Mouse (Mus musculus): ENCODE results near the gene Gm26602.

Gene Gm26602

DNA sequence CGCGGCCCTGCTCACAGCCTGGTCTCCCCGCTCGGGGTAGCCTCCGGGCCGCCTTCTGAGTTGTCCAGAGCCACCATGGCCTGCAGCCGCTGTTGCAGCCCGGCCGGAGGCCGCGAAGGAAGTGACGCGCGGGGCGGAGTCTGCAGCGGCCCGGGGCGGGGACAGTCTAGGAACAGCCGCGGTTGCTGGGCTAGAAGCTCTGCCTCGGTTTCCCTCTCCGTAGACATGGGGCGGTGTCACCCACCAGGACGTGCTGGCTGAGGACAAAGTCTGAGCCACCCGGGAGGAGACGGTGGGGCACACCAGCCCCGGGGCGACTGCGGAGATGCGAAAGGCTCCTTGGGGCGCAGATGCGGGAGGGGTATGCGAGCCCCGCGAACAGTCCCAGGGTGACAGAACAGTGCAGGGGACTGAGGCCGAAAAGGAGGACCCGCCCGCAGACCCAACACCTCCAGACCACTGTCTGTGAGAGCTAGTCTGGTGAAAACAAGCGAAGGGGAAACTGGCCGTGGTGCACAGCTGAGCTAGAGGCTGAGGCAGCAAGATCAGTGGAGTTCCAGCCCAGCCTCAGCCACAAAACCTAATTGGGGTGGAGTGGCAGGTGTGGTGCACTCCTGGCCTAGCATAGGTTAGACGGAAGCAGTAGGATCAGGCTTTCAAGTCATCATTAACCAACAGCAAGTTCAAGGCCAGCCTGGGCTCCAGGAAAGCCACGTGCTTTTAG, 6.3 kb downstream of the Gm26602 start, which contains the start of gene Kiss1r:
TSS of gene Kiss1r (plus strand) at position 164 of the 724 bp plus-strand sequence.
- DNase-seq (ENCODE audit: low read depth, low spot score) = no peak

DNA sequence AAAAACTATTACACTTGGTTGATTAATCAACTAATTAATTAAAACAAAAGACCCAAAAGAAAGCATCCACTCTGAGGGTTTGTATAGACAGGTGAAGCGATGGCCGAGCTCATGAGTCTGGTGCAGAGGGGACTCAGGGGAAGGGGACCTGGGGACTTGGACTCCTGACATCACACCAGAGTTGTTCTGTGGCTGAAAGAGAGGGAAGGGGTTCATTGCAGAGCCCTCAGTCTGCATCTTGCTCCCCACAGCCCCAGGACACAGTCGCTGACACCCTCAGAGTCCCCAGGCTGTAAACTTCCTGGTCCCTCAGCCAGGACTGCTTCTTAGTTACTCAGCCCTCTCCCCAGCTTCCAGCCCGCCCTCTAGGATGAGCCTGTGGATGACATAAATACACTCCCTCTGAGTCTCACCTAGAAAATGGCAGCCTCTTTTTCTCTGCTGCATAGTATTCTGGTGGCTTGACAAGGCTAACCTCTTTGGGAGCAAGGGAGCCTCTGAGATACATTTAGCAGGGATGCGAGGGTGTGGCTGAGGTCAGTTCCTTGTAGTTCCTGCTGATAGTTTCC, 7.0 kb downstream of the Gm26602 start:
- DNase-seq (ENCODE audit: low read depth, low spot score) = no peak

GRCm38 (mm10) chr10:79918231-79919078, 7.8 kb downstream of the Gm26602 start:
- no peak for DNase-seq (ENCODE audit: low read depth, low spot score)

- DNase-seq (ENCODE audit: low read depth, low spot score) = no peak
These were observed 8.7 kb downstream of the Gm26602 start for GRCm38 (mm10) chr10:79919251-79919849.

- no peak for DNase-seq (ENCODE audit: low read depth, low spot score)
These were observed 9.6 kb downstream of the Gm26602 start for GRCm38 (mm10) chr10:79920056-79920890.

DNA sequence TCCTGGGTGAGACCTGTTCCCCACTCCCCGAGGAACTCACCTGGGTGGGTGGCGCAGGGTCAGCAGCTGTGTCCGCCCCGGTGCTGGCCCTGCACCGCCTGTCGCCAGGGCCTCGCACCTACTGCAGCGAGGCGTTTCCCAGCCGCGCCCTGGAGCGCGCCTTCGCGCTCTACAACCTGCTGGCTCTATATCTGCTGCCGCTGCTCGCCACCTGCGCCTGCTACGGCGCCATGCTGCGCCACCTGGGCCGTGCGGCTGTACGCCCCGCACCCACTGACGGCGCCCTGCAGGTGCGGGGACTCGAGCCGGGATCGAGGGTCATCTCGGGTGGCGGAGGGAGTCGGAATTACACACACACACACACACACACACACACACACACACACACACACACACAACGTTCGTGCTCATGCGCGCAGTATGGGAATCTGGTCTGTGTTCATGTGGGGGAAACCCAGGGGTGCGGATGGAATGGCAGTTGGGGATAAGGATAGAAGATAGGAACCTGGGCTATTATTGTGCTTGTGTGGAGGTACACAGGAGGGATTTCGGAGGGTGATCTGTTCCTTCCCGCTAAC, 10.4 kb downstream of the Gm26602 start, which contains the start of gene R3hdm4:
TSS of gene R3hdm4 (minus strand) at position 251 of the 578 bp plus-strand sequence.
- no peak for DNase-seq (ENCODE audit: low read depth, low spot score)

GRCm38 (mm10) chr10:79921572-79921971, 10.9 kb downstream of the Gm26602 start:
- DNase-seq (ENCODE audit: low read depth, low spot score) = no peak

DNA sequence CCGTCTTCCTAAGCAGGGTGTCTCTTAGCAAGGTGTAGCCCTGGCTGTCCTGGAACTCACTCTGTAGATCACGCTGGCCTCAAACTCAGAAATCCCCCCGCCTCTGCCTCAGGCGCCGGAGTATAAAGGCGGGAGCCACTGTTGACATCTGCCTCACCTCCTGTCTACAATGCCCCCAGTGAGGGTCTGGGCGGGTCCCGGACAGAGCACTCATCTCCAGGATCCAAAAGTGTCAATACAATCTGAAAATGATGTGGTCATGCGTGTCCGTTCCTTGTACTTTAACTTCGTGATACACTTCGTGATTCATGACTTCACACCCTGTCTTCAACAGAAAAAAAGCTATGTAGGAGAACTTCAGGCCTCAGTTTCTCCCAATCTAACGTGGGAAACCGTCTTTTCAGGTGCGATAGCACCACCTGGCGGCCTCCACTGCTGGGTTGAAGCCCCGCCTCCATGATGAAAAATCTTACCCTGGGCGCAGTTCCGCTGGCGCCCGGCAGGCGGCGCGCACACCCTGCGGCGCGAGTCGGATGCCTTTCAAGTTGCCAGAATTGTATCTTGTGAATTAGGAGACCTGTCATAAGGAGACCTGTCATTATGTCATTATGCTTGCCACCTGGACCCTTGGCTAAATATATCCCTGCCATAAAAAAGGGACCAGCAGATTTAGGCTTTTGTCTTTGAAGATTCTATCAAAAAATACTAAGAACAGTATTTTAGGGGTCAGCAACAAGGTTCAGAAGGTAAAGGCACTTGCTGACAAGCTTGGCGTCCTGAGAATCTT, 14.5 kb downstream of the Gm26602 start:
- no peak for DNase-seq (ENCODE audit: low read depth, low spot score)

GRCm38 (mm10) chr10:79925785-79926490, 15.3 kb downstream of the Gm26602 start:
- no peak for DNase-seq (ENCODE audit: low read depth, low spot score)

DNA sequence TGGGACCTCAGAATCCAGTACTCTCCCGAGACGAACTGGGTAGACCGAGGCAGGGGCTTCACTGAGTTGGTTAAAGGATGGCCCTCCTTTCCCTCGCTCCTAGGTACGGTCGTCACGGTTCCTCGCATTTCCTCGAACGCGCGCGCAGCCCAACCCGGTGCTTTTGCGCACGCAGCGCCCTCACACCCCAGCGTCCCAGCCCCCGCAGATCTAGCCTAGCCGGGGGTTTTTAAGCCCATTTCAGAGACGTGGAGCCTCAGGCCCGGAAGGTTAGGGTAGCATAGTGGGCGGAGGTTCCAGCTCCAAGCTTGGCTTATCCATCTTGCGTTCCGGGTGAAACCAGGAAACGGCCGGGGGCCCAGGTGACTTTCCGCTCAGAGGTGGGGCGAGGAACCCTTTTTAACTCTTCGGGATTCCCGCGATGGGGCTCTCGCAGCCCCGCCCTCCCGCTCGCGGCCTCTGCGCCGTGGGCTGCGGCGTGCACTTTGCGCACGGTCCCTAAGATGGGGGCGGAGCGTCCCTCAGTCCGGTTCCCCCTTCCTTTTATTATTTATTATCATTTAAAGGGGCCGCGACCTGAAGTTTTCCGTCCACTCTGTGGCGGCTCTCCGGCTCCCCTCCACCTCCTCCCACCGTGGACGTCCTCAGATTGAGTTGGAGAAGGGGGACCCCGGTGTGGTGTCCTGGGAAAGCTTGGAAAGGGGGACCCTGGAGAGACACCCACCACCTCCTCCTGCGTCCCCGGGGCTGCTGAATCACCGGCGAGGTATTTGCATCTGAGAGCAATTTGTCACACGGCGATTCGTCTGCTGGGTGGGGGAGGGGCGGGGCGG, 16.1 kb downstream of the Gm26602 start, which contains the start of gene Arid3a:
TSS of gene Arid3a (plus strand) at position 553 of the 833 bp plus-strand sequence.
- peak; percentile 94 for DNase-seq (ENCODE audit: low read depth, low spot score)

GRCm38 (mm10) chr10:79927324-79928029, 16.8 kb downstream of the Gm26602 start:
- DNase-seq (ENCODE audit: low read depth, low spot score) = no peak

GRCm38 (mm10) chr10:79928030-79928694, 17.5 kb downstream of the Gm26602 start:
- no peak for DNase-seq (ENCODE audit: low read depth, low spot score)

DNA sequence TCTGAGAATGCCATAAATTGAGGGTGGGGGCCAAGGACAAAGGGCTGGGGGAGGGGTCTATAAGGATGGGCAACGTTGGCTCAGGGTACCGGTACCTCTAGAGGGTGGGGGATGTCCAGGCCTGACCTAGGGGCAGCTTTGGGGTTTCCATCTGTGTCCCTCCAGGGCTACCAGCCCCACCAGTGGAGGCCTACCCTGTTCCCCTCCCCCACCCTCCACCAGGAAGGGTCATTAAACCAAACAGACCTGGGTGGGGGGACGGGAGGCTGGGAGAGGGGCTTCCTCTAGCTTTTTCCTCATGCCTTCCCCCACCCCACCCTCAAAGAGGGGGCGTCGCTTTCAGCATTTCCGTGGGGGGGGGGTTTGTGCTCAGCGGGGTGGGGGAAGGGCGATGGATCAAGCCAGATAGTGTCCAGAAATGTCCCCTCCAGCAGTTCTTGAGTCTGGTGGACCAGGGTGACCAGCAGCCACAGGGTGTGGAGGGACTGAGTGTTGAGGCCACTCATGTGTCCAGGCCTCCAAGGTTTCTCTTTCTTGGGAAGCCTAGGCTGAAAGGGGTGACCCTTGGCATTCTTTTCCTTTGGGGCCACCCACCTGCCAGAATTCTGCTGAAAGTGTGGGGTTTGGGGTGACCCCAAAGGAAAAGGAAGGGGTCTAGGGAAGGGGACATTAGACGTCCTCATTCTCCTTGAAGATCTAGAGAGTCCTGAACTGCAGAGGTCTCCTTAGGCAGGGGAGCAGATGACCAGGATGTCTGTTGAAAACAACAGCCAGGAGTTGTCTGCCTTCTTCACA, 18.4 kb downstream of the Gm26602 start:
- DNase-seq (ENCODE audit: low read depth, low spot score) = no peak

DNA sequence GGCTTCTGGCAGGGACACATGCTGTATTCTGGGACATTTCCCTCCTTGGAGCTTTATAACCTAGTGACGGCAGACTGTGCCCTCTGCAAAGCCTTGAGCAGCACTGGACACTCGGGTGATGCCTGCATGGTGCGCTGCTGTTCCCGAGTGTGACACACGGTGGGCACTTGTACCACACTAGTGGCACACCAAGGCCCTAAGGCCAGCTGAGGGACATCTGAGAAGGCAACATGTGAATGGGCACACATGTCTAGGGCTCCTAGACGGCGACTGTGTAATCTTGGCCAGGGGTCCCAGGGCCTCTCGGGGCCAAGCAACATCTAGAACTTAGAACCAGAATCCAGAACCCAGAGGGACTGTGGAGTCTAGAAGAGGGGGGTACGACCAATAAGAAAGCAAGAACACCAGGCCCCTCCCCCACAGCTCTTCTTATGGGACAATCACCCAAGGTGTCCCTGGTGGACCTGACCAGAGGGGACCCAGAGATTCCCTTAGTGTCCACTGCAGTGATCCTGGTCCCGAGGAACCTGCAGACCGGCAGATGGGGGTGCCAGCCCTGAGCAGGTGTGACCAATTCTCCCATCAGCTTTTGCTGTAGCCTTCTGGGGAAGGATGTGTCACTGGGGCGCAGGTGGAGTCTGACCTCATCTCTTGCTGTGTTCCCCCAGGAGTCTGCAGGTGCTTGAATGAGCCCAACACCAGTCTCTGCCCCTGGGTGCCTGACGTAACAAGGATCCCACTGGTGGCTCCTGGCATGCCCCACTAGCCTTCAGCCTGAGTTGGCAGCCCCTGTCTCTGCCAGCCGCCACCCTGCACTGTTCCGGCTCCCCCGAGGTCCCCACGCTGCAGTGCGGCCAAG, 19.5 kb downstream of the Gm26602 start:
- DNase-seq (ENCODE audit: low read depth, low spot score) = no peak

DNA sequence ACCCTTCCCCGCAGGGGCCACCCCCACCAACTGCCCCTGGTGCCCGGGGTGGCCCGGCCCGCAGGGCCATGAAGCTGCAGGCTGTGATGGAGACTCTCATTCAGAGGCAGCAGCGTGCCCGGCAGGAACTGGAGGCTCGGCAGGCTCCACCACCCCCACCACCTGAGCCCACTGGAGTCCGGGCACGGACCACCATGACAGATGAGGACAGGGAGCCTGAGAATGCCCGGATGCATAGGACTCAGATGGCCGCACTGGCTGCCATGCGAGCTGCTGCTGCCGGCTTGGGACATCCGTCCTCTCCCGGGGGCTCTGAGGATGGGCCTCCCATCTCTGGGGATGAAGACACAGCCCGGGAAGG, 20.1 kb downstream of the Gm26602 start:
- DNase-seq (ENCODE audit: low read depth, low spot score) = no peak
